Mouse (Mus musculus) left cerebral cortex, adult 9 months (tissue): ENCODE results near the gene Jph4.

Experiments
- DNase-seq, 2 experiments: peaks; one replicate each; pipeline ENCODE4 v3.0.0; 2022; ENCODE audit warnings: low spot score in 2 of 2

The Jph4 gene

GRCm38 (mm10) chr14:55116425-55117200 is at the start of gene Jph4:
Jph4 (minus strand) TSS chr14:55116935.
- DNase-seq = peak in 1 of 2 experiments; percentile 75

GRCm38 (mm10) chr14:55164172-55164806 is 47.6 kb upstream of the Jph4 start:
- DNase-seq = no peak

- DNase-seq = no peak
Observed at GRCm38 (mm10) chr14:55162168-55162567, 45.4 kb upstream of the Jph4 start.

- peak; percentile 20 to 75 for DNase-seq
Observed at GRCm38 (mm10) chr14:55161098-55161634, 44.4 kb upstream of the Jph4 start.

GRCm38 (mm10) chr14:55160251-55161071 is 43.7 kb upstream of the Jph4 start:
- no peak for DNase-seq

- no peak for DNase-seq
Observed at GRCm38 (mm10) chr14:55157322-55158065, 40.8 kb upstream of the Jph4 start.

GRCm38 (mm10) chr14:55152951-55153481 is 36.3 kb upstream of the Jph4 start:
- no peak for DNase-seq

- DNase-seq = no peak
Observed at GRCm38 (mm10) chr14:55152174-55152573, 35.4 kb upstream of the Jph4 start.

GRCm38 (mm10) chr14:55150985-55151384 is 34.2 kb upstream of the Jph4 start:
- no peak for DNase-seq

- DNase-seq = no peak
Observed at GRCm38 (mm10) chr14:55149041-55149440, 32.3 kb upstream of the Jph4 start.

GRCm38 (mm10) chr14:55148363-55148915 is 31.7 kb upstream of the Jph4 start:
- DNase-seq = peak in 1 of 2 experiments; percentile 72

GRCm38 (mm10) chr14:55146829-55147401 is 30.2 kb upstream of the Jph4 start:
- DNase-seq = peak in 1 of 2 experiments; percentile 23

GRCm38 (mm10) chr14:55146324-55146723 is 29.6 kb upstream of the Jph4 start:
- DNase-seq = no peak

GRCm38 (mm10) chr14:55139313-55139712 is 22.6 kb upstream of the Jph4 start:
- no peak for DNase-seq

GRCm38 (mm10) chr14:55135676-55136075 is 18.9 kb upstream of the Jph4 start:
- no peak for DNase-seq

- DNase-seq = no peak
Observed at GRCm38 (mm10) chr14:55126521-55126920, 9.8 kb upstream of the Jph4 start.

- no peak for DNase-seq
Observed at GRCm38 (mm10) chr14:55125711-55126110, 9.0 kb upstream of the Jph4 start.

- no peak for DNase-seq
Observed at GRCm38 (mm10) chr14:55122359-55122758, 5.6 kb upstream of the Jph4 start.

- no peak for DNase-seq
Observed at GRCm38 (mm10) chr14:55121947-55122346, 5.2 kb upstream of the Jph4 start.

- no peak for DNase-seq
Observed at GRCm38 (mm10) chr14:55119421-55120134, 2.8 kb upstream of the Jph4 start.
